12 mouse cellular contexts compared by ENCODE assay signal in the genomic region with DNA sequence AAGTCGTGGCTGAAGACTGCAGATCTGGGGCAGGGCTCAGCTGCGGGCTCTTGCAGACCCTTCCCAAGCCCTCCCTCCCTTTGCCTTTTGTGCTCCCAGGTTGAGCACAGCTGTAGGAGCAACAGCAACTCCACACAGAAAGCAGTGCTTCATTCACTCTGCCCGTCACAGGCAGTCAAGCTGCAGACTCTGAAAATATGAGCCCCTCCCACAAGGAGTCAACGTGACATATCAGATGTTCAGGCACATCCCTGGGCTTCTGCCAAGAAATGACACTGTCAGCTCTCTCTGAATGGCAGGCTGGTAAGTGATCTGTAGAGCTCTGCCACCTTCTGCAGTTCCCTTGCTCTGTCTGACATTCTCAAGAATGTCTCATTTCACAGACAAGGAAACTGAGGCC. TPM values are rescaled to one million over a fixed set of nuclear protein-coding genes. Genes with fewer than 3 reads are reported as not detected.
DNase-seq lines count a peak whose midpoint lies in the region; ATAC-seq and TF ChIP-seq lines count a peak whose summit lies in the region.
"Had no signal": no experiment of that assay in that cellular context is flagged by ENCODE, and none has a peak within 500 bp of the region (broad histone marks: within the 10 kb centered on the region; RNA-seq: fewer than 3 reads in every experiment).

No protein-coding gene starts in this region.

- H3K36me3 ChIP-seq in midbrain, postnatal 0 days (ENCODE audit: insufficient read depth, low read length): no peaks in the 10 kb centered on the region
- H3K36me3 ChIP-seq in midbrain, embryonic 15.5 days (replicated peaks): no peaks in the 10 kb centered on the region
- H3K36me3 ChIP-seq in forebrain, embryonic 12.5 days (replicated peaks): no peaks in the 10 kb centered on the region
- H3K36me3 ChIP-seq in intestine, embryonic 16.5 days (ENCODE audit: control insufficient read depth, insufficient read depth, low read length): no peaks in the 10 kb centered on the region

- H3K27ac ChIP-seq in midbrain, postnatal 0 days (ENCODE audit: low read depth, low read length): no peak overlapping the region
- H3K27ac ChIP-seq in midbrain, embryonic 15.5 days: no peak overlapping the region
- no peak overlapping the region for H3K27ac ChIP-seq in forebrain, embryonic 12.5 days
- H3K27ac ChIP-seq in intestine, embryonic 16.5 days (ENCODE audit: low read length): no peak overlapping the region
- H3K27ac ChIP-seq: macrophage had no signal

- 0 out of 2 replicates have a peak, but pooled peaks cover 5% of the 10 kb centered on the region for H3K4me1 ChIP-seq in midbrain, postnatal 0 days (ENCODE audit: insufficient read depth, low read length)
- peaks cover 15% of the 10 kb centered on the region for H3K4me1 ChIP-seq in midbrain, embryonic 15.5 days
- peaks cover 11% of the 10 kb centered on the region for H3K4me1 ChIP-seq in forebrain, embryonic 12.5 days
- H3K4me1 ChIP-seq in intestine, embryonic 16.5 days (ENCODE audit: control insufficient read depth, insufficient read depth, low read length): peaks cover 9% of the 10 kb centered on the region; the same call in 1 of the 2 replicates

- H3K27me3 ChIP-seq in midbrain, postnatal 0 days (ENCODE audit: insufficient read depth, low read length): peaks cover 7% of the 10 kb centered on the region; the same call in 1 of the 2 replicates
- peaks cover 20% of the 10 kb centered on the region for H3K27me3 ChIP-seq in midbrain, embryonic 15.5 days (replicated peaks)
- H3K27me3 ChIP-seq in forebrain, embryonic 12.5 days: peaks cover 82% of the 10 kb centered on the region
- H3K27me3 ChIP-seq in intestine, embryonic 16.5 days (replicated peaks; ENCODE audit: control insufficient read depth, insufficient read depth, low read length): no peaks in the 10 kb centered on the region; the same call in 1 of the 2 replicates

- no peak for TF ChIP-seq CTCF in midbrain, postnatal 0 days (IDR thresholded peaks at IDR 0.05)

- H3K9me3 ChIP-seq in midbrain, postnatal 0 days (ENCODE audit: low read length): no peaks in the 10 kb centered on the region
- H3K9me3 ChIP-seq in midbrain, embryonic 15.5 days: no peaks in the 10 kb centered on the region
- H3K9me3 ChIP-seq in forebrain, embryonic 12.5 days: no peaks in the 10 kb centered on the region
- no peaks in the 10 kb centered on the region for H3K9me3 ChIP-seq in intestine, embryonic 16.5 days (ENCODE audit: control insufficient read depth, low read length)

- ATAC-seq in midbrain, postnatal 0 days (ENCODE audit: low FRiP score): no peak
- ATAC-seq in midbrain, embryonic 15.5 days (replicated peaks): no peak
- ATAC-seq in forebrain, embryonic 12.5 days (ENCODE audit: low FRiP score): peak; percentile 27; the same call in 1 of the 2 replicates
- peak; percentile 51 for ATAC-seq in megakaryocyte progenitor cell, adult 5-6 weeks (replicated peaks; ENCODE audit: poor library complexity)
- no peak for ATAC-seq in intestine, embryonic 16.5 days

- no peak overlapping the region for H3K4me2 ChIP-seq in midbrain, postnatal 0 days (ENCODE audit: low read depth, low read length, poor library complexity, severe bottlenecking)
- no peak overlapping the region for H3K4me2 ChIP-seq in midbrain, embryonic 15.5 days
- H3K4me2 ChIP-seq in forebrain, embryonic 12.5 days: no peak overlapping the region
- no peak overlapping the region for H3K4me2 ChIP-seq in intestine, embryonic 16.5 days (ENCODE audit: low read depth, low read length)

- no peak overlapping the region for H3K4me3 ChIP-seq in midbrain, postnatal 0 days (ENCODE audit: low read depth, low read length)
- H3K4me3 ChIP-seq in midbrain, embryonic 15.5 days: no peak overlapping the region
- H3K4me3 ChIP-seq in forebrain, embryonic 12.5 days (replicated peaks): no peak overlapping the region
- no peak overlapping the region for H3K4me3 ChIP-seq in intestine, embryonic 16.5 days (ENCODE audit: low read length)

- peak; percentile 6 for DNase-seq in gastrocnemius, postnatal 10 days
- no peak for DNase-seq in gastrocnemius, postnatal 14 days
- DNase-seq in midbrain, postnatal 0 days (ENCODE audit: low spot score): peak; percentile 61
- DNase-seq in spleen, adult 18-20 months: no peak
- DNase-seq: cerebellum, adult 2 months; heart, postnatal 14 days; kidney, adult 9 months had no signal

- WGBS in midbrain, postnatal 0 days: 50% methylated on average over 4 of the region's 4 CpGs
- WGBS in midbrain, embryonic 15.5 days: 31% methylated on average over 4 of the region's 4 CpGs
- 49% methylated on average over 4 of the region's 4 CpGs for WGBS in forebrain, embryonic 12.5 days
- 48% methylated on average over 4 of the region's 4 CpGs for WGBS in intestine, embryonic 16.5 days

- intact Hi-C loops in gastrocnemius, postnatal 14 days (cut with DNase I; ENCODE audit: low total_unique reads): loop anchor here (10.0 kb wide), 1 partner anchor 323 kb away; no protein-coding TSS in a partner anchor

- H3K9ac ChIP-seq in midbrain, postnatal 0 days (replicated peaks; ENCODE audit: low read length, poor library complexity, severe bottlenecking): no peak overlapping the region
- no peak overlapping the region for H3K9ac ChIP-seq in midbrain, embryonic 15.5 days
- no peak overlapping the region for H3K9ac ChIP-seq in forebrain, embryonic 12.5 days
- no peak overlapping the region for H3K9ac ChIP-seq in intestine, embryonic 16.5 days (ENCODE audit: low read depth, low read length)

RNA-seq across cellular contexts. Expression of gene Loxl4, which starts 45.2 kb away (rescaled TPM):
- total RNA-seq in gastrocnemius, postnatal 10 days (2021): 1 to 10 TPM; 2.2 to 4.8 TPM
- total RNA-seq in gastrocnemius, postnatal 14 days (2021): 1 to 10 TPM; 2.5 to 3.1 TPM
- 0.24 and 0.27 TPM in 2 replicates for total RNA-seq in midbrain, postnatal 0 days (2014; rRNA removed)
- 0.10 and 0.11 TPM in 2 replicates for polyA plus RNA-seq in midbrain, postnatal 0 days (2015; fragmentation: Nextera tagmentation; extraction: Ambion mirVana)
- 0.14 TPM in 2 replicates for polyA plus RNA-seq in midbrain, embryonic 15.5 days (2015; fragmentation: Nextera tagmentation; extraction: Ambion mirVana)
- polyA plus RNA-seq in forebrain, embryonic 12.5 days (2016; fragmentation: Nextera tagmentation; extraction: Ambion mirVana): 0.24 and 0.34 TPM in 2 replicates
- total RNA-seq in megakaryocyte progenitor cell, adult 5-6 weeks (2015): not detected in 2 replicates
- 0.03 TPM in 1 of 2 replicates, not detected in the other for total RNA-seq in megakaryocyte progenitor cell, adult 5-6 weeks (2017)
- 2.2 and 2.4 TPM in 2 replicates for polyA plus RNA-seq in intestine, embryonic 16.5 days (2015; fragmentation: Nextera tagmentation; extraction: Ambion mirVana)
- polyA plus RNA-seq: macrophage had no signal

Comparison
In these comparisons a context has a peak if more than half of its experiments do, and no peak if none do; other contexts are left out.
1. DNase-seq: peak in gastrocnemius, postnatal 10 days (single experiment) and midbrain, postnatal 0 days (single experiment); none in gastrocnemius, postnatal 14 days (single experiment) and spleen, adult 18-20 months (0 of 2).
2. ATAC-seq: peak in forebrain, embryonic 12.5 days (single experiment) and megakaryocyte progenitor cell, adult 5-6 weeks (single experiment); none in midbrain, postnatal 0 days (single experiment), midbrain, embryonic 15.5 days (single experiment) and intestine, embryonic 16.5 days (single experiment).